9 mouse cellular contexts compared by ENCODE assay signal in genomic region chr9:111275156-111275555, GRCm38 (mm10). TPM values are rescaled to one million over a fixed set of nuclear protein-coding genes. Genes with fewer than 3 reads are reported as not detected.
DNase-seq lines count a peak whose midpoint lies in the region; ATAC-seq and TF ChIP-seq lines count a peak whose summit lies in the region.
"Had no signal": no experiment of that assay in that cellular context is flagged by ENCODE, and none has a peak within 500 bp of the region (broad histone marks: within the 10 kb centered on the region; RNA-seq: fewer than 3 reads in every experiment).

No protein-coding gene starts in this region.

- H3K4me3 ChIP-seq in forebrain, postnatal 0 days (ENCODE audit: low read depth, low read length): 0 out of 2 replicates have a peak overlapping the region, but pooled peaks have one; percentile 9
- H3K4me3 ChIP-seq in liver, embryonic 15.5 days (replicated peaks): peak overlapping the region; percentile 29
- H3K4me3 ChIP-seq in stomach, embryonic 16.5 days (replicated peaks; ENCODE audit: low read length): peak overlapping the region; percentile 10; the same call in 1 of the 2 replicates

- peak overlapping the region; percentile 30 for H3K4me2 ChIP-seq in forebrain, postnatal 0 days (ENCODE audit: low read depth)
- peak overlapping the region; percentile 82 for H3K4me2 ChIP-seq in liver, embryonic 15.5 days
- peak overlapping the region; percentile 74 for H3K4me2 ChIP-seq in stomach, embryonic 16.5 days (ENCODE audit: low read depth, low read length)

- H3K9me3 ChIP-seq in forebrain, postnatal 0 days (ENCODE audit: low read length): no peaks in the 10 kb centered on the region
- H3K9me3 ChIP-seq in liver, embryonic 15.5 days (replicated peaks): no peaks in the 10 kb centered on the region
- H3K9me3 ChIP-seq in stomach, embryonic 16.5 days (replicated peaks; ENCODE audit: control insufficient read depth, low read length): no peaks in the 10 kb centered on the region

- H3K9ac ChIP-seq in forebrain, postnatal 0 days: no peak overlapping the region
- no peak overlapping the region for H3K9ac ChIP-seq in liver, embryonic 15.5 days
- H3K9ac ChIP-seq in stomach, embryonic 16.5 days (ENCODE audit: low read length): peak overlapping the region; percentile 17; the same call in 1 of the 2 replicates

- H3K27me3 ChIP-seq in forebrain, postnatal 0 days (ENCODE audit: insufficient read depth, low read length): no peaks in the 10 kb centered on the region
- H3K27me3 ChIP-seq in liver, embryonic 15.5 days: no peaks in the 10 kb centered on the region
- no peaks in the 10 kb centered on the region for H3K27me3 ChIP-seq in stomach, embryonic 16.5 days (ENCODE audit: control insufficient read depth, insufficient read depth, low read length)

- TF ChIP-seq CTCF in forebrain, postnatal 0 days (IDR thresholded peaks at IDR 0.05; ENCODE audit: low read depth): no peak

- peak; percentile 51 for DNase-seq in adrenal gland, postnatal 10 days
- no peak for DNase-seq in adrenal gland, adult 8-10 months
- peak; percentile 71 for DNase-seq in 416B (ENCODE audit: low read depth)
- DNase-seq in forebrain, postnatal 0 days: no peak
- no peak for DNase-seq in frontal cortex, postnatal 36 days (ENCODE audit: low spot score in 2 of 2)
- no peak for DNase-seq in right cerebral cortex, postnatal 36 days (ENCODE audit: low spot score in 2 of 2)

- 66% methylated on average over 1 of the region's 1 CpGs for WGBS in forebrain, postnatal 0 days
- WGBS in liver, embryonic 15.5 days (ENCODE audit: insufficient replicate concordance): 18% methylated on average over 1 of the region's 1 CpGs
- 25% methylated on average over 1 of the region's 1 CpGs for WGBS in stomach, embryonic 16.5 days

- no peak overlapping the region for H3K27ac ChIP-seq in forebrain, postnatal 0 days (ENCODE audit: low read depth, low read length)
- no peak overlapping the region for H3K27ac ChIP-seq in liver, embryonic 15.5 days (replicated peaks)
- no peak overlapping the region for H3K27ac ChIP-seq in stomach, embryonic 16.5 days (ENCODE audit: low read length)

- H3K36me3 ChIP-seq in forebrain, postnatal 0 days (ENCODE audit: insufficient read depth): peaks cover 19% of the 10 kb centered on the region
- H3K36me3 ChIP-seq in liver, embryonic 15.5 days (replicated peaks): peaks cover 37% of the 10 kb centered on the region
- peaks cover 11% of the 10 kb centered on the region for H3K36me3 ChIP-seq in stomach, embryonic 16.5 days (ENCODE audit: control insufficient read depth, insufficient read depth, low read length)

- no peak for ATAC-seq in forebrain, postnatal 0 days
- no peak for ATAC-seq in liver, embryonic 15.5 days (ENCODE audit: insufficient read depth)
- no peak for ATAC-seq in stomach, embryonic 16.5 days (ENCODE audit: insufficient read depth, low FRiP score)

- peaks cover 41% of the 10 kb centered on the region for H3K4me1 ChIP-seq in forebrain, postnatal 0 days (ENCODE audit: insufficient read depth)
- peaks cover 46% of the 10 kb centered on the region for H3K4me1 ChIP-seq in liver, embryonic 15.5 days (replicated peaks)
- H3K4me1 ChIP-seq in stomach, embryonic 16.5 days (ENCODE audit: control insufficient read depth, insufficient read depth, low read length): peaks cover 26% of the 10 kb centered on the region

RNA-seq across cellular contexts. Expression of gene Epm2aip1, which starts 3.4 kb away (rescaled TPM):
- total RNA-seq in adrenal gland, postnatal 10 days (2021): 10 to 100 TPM; 32.8 to 40.6 TPM
- 10 to 100 TPM; 53.3 to 64.1 (median 57.7) TPM for total RNA-seq in adrenal gland, adult 8-10 months (2022)
- 75.9 and 101 TPM in 2 replicates for total RNA-seq in forebrain, postnatal 0 days (2014; rRNA removed)
- 28.2 and 37.0 TPM in 2 replicates for polyA plus RNA-seq in forebrain, postnatal 0 days (2015; fragmentation: Nextera tagmentation; extraction: Ambion mirVana)
- polyA plus RNA-seq in liver, embryonic 15.5 days (2015; fragmentation: Nextera tagmentation; extraction: Ambion mirVana): 6.6 and 7.2 TPM in 2 replicates
- 29.1 and 29.2 TPM in 2 replicates for polyA plus RNA-seq in stomach, embryonic 16.5 days (2015; fragmentation: Nextera tagmentation; extraction: Ambion mirVana)

RNA-seq across cellular contexts. Expression of gene Mlh1, which starts 3.6 kb away (rescaled TPM):
- 10 to 100 TPM; 16.3 to 29.2 TPM for total RNA-seq in adrenal gland, postnatal 10 days (2021)
- 10 to 100 TPM; 14.7 to 31.2 (median 24.7) TPM for total RNA-seq in adrenal gland, adult 8-10 months (2022)
- 23.0 and 23.6 TPM in 2 replicates for total RNA-seq in forebrain, postnatal 0 days (2014; rRNA removed)
- 17.3 and 18.4 TPM in 2 replicates for polyA plus RNA-seq in forebrain, postnatal 0 days (2015; fragmentation: Nextera tagmentation; extraction: Ambion mirVana)
- 21.4 and 23.6 TPM in 2 replicates for polyA plus RNA-seq in liver, embryonic 15.5 days (2015; fragmentation: Nextera tagmentation; extraction: Ambion mirVana)
- 34.6 and 35.5 TPM in 2 replicates for polyA plus RNA-seq in stomach, embryonic 16.5 days (2015; fragmentation: Nextera tagmentation; extraction: Ambion mirVana)

RNA-seq across cellular contexts. Expression of gene Trank1, which starts 36.4 kb away (rescaled TPM):
- 10 to 100 TPM; 44.7 to 51.7 TPM for total RNA-seq in adrenal gland, postnatal 10 days (2021)
- total RNA-seq in adrenal gland, adult 8-10 months (2022): 100 to 1,000 TPM in 2 of 4 experiments, 10 to 100 TPM in 2; 44.9 to 312 (median 173) TPM
- 61.7 and 92.5 TPM in 2 replicates for total RNA-seq in forebrain, postnatal 0 days (2014; rRNA removed)
- polyA plus RNA-seq in forebrain, postnatal 0 days (2015; fragmentation: Nextera tagmentation; extraction: Ambion mirVana): 7.5 and 10.9 TPM in 2 replicates
- 0.06 TPM in 1 of 2 replicates, not detected in the other for polyA plus RNA-seq in liver, embryonic 15.5 days (2015; fragmentation: Nextera tagmentation; extraction: Ambion mirVana)
- 0.08 and 0.21 TPM in 2 replicates for polyA plus RNA-seq in stomach, embryonic 16.5 days (2015; fragmentation: Nextera tagmentation; extraction: Ambion mirVana)
- total RNA-seq: heart, adult 18-20 months had no signal

Comparison
In these comparisons a context has a peak if more than half of its experiments do, and no peak if none do; other contexts are left out.
1. DNase-seq: peak in adrenal gland, postnatal 10 days (single experiment) and 416B (single experiment); none in adrenal gland, adult 8-10 months (single experiment), forebrain, postnatal 0 days (single experiment), frontal cortex, postnatal 36 days (0 of 2) and right cerebral cortex, postnatal 36 days (0 of 2).
2. H3K4me2 ChIP-seq: peak in every context shown above with its lines; median percentile 82 in liver, embryonic 15.5 days; 74 in stomach, embryonic 16.5 days; 30 in forebrain, postnatal 0 days.
3. Peak in every context shown above with its lines, with median percentiles within 50 percentile points of each other: H3K4me3 ChIP-seq.